Mouse (Mus musculus) telencephalon, adult 2 months (tissue): ENCODE results near the gene Slc35f3.

Source experiments
- DNase-seq: peaks from one replicate; pipeline ENCODE4 v3.0.0-alpha.2; 2011; ENCODE audit warnings: low read depth, low spot score

Slc35f3 gene

DNA sequence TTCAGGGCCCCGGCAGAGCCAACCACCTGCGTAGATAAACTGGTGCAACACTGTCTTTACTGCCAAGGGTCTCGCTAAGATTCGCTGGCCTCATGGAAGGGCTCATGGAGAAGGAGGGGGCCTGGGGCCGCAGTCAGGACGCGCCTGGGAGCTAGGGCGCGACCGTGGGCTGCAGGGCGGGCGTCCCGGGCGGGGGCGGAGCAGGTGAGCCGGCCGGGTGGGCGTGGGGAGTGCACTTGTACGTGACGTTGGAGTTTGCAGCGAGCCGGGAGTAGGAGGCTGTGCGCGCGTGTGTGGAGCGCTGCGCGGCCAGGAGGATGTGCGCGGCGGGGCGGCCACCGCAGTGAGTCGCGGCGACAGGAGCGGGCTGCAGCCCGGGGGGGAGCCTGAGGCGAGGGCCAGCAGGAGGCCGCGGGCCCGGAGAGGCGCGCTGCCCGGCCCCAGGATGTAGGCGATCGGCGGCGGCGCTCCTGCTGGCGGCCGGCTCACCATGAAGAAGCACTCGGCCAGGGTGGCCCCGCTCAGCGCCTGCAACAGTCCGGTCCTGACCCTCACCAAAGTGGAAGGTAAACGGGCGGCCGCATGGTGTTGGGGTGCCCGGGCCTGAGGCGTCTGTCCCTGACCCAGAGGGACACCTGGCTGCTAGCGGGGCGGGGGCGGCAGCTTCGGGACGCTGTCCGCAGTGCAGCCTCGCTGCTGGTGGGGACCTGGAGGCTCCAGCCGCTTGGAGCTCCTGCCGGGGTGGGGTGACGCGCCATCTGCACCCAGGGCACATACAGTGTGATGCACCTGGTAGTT, at the start of gene Slc35f3:
Gene Slc35f3 (plus strand): TSS at position 263 of the 798 bp plus-strand sequence.
- no peak for DNase-seq

DNA sequence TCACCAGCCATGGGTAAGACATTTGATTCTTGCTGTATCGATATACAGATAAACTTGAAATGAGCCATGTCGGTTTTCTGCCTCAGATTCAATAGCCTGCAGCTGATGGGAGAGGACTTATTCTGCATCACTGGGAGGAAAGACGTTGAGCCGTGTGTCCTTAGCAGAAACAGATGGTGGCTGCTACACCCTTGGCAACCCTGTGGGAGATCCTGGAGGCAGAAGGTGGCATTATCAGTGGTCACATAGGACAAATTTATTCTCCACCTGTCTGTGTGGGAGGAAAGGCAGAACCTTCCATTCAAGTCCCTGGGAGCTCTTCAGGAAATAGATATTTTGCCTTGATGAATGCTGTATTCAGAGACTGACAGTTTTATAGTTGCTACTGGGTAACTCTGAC, 47.9 kb upstream of the Slc35f3 start:
- DNase-seq, result no peak

DNA sequence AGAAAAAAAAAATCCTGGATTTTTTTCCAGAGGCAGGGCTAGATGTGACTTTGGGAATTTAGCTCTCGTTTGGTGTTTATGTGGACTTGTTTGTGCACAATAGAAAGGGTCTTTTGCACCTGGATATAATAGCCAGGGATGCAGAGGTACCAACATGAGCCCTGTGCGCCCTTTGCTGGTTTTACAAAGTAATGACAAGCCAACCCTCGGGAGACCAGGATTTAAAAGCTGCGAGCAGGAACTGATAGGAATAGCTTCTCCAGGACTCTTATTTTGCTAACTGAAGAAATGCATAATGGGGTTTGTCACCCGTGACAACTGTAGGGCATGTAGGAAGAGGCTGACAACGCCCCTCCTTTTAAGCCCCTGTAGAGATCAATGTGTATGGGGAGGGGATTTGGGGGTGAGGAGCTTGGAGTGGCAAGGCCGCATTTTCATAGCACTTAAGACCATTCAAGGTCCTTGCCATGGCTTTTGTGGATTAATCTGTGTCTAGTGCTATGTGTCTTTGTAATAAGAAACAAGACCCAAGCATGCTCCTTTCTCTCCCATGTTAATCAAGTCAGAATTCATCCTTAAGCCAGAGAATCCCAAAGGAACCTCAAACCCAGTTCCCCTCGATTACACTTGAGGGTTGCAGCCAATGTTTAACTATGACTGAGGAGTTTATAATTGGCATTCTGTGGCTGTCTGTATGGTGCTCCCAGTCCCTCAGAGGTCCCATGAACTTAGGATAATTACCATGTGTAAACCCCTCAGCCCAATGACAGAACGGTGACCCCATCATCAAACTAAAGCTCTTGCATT, 41.6 kb upstream of the Slc35f3 start:
- DNase-seq, result no peak

DNA sequence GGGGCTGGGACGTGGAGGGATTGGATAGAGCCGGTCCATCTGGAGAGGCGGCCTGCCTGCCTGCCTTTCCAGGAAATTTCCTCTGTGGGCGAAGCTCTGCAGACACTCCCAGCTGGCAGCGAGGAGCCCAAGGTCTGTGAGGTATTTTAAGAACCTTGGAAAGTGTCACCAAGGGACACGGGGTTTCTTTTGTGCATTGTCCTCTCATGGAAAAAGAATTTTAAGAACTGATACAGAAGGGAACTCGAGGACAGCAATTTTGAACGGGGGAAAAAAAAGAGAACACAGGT, 41.0 kb upstream of the Slc35f3 start:
- no peak for DNase-seq

DNA sequence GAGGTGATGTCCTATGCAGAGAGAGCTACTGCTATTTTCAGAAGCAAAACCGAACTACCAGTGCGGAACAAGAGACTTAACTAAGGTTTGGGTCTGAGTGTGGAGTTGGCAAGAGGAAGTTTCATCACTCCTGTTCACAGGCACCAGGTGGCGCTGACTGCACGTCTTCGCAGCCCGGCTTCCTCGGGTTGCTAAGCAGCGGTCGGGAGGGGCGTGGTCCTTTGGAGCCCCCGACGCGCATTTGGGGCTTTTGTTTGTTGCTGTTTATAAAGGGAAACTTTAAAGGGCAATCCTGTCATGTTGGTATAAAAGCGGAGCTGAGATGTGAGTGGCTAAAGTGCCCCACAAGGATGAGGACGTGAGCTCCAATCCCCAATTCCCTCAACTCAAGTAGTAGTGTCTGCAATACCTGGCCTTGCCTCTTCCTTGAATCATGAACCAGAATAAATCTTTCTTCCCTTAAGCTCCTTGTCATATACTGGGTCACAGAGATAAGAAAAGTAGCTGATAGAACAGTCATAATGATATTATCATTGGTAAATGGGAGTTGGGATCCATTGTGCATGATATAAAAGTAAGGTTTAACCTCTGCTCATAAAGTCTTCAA, 40.1 kb upstream of the Slc35f3 start:
- DNase-seq, result no peak

DNA sequence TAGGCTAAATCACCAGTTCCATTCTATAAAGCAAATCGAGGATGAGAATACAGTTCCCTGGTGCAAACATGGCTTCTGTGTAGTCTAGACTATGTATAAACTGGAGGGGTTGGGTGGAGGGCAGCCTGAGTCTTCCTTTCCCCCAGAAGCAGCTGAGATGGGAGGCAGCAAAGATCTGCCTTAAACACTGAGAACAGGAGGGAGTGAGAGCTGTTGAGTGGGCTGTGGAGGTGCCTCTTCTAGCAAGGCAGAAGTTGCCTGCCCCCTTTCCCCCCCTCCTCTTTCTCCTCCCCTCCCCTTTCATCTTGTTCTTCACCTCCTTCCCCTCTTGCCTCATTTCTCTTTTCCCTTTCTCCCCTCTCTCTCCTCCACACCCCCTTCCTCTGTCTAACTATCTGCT, 33.2 kb upstream of the Slc35f3 start:
- DNase-seq, result no peak

DNA sequence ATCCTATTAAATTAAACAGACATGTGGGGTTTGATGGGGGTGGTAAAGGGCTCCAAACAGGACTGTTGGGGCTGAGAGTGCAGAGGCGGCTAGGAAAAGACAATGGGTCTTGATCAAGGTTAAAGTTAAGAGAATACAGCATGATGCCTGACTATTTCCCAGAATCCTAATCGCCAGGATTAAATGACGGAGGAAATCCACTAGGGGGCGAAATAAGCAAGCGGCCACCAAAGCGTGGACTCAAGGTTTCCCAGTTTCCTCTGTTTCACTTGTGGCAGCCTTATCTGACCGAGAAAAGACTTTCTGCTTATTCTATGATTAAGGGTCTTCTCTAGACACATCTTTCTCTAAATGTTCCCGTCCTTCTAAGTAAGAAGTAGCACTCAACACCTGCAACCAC, 31.2 kb upstream of the Slc35f3 start:
- no peak for DNase-seq

DNA sequence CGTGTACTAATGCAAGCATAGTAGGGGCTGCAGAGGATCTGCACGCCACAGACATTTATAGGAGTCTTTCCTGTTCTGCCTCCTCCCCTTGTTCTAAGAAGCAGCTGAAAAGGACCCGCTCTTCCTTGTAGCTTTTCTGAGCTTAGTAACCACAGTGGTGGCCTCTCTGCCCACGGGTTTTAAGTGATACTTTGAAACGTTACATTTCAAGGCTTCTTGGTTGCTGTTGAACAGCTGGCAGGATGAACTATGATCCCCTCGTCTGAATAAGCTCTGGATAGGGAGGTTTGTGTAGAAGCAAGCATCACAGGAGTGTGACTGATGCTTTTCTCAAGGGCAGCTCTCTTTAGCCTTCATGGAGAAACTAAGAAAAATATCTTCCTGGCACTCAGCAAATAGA, 28.6 kb upstream of the Slc35f3 start:
- DNase-seq, result no peak

DNA sequence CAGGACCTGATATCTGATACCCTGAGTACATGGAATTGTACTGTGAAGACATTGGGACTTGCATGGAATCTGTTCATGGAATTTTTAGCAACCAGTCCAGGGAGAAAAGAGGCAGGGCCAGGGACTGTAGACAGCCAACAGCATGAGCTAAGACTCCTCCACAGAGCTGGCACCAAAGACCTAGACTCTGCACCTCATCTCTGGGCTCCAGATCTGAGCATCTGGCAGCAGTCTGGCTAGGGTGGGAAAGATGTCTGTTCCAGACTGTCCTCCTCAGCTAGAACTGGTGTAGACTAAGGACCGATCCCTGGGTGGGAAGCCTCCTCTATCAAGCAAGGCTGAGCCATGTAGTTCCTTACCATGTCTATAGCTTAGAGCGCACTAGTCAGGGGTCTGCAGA, 25.9 kb upstream of the Slc35f3 start:
- peak; percentile 81 for DNase-seq

DNA sequence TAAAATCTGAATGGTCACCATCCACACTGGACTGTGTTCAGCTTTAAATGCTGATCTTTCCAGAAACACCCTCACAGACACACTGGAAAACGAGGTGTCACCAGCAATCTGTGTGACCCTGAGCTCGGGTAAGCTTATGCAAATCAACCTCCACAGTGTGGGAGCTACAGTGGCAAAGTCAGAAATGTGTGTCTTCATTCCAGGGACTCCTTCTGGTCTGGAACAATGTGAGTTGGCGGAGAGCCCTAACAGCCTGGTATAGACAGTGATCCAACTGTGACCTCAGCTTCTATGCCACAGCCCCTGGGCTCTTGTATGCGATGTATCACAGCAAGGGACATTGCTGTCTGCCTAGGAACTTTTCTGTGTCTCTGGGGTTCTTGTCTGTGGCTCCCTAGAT, 25.3 kb upstream of the Slc35f3 start:
- no peak for DNase-seq

DNA sequence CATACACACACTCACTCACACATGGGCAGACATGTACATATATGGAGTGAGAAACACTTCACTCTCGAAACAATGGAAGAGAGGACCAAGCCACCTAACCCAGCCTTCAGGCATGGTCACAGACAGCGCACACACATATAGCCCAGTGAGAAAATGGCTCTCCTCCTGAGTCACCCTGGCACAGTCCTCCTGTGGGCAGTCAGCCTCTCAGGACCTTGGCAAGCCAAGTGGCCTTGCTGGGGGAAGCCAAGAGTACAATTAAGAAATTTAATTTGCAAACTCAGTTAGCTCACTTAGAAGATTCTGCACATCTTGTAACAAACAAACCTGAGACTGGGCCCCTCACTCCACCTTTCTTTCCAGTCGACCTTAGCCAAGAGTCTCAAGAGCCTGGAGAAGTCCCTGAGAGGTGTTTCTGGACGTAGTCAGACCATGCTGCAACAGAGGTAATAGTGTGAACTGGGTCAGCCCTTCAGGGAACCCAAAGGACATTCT, 23.4 kb upstream of the Slc35f3 start:
- no peak for DNase-seq

DNA sequence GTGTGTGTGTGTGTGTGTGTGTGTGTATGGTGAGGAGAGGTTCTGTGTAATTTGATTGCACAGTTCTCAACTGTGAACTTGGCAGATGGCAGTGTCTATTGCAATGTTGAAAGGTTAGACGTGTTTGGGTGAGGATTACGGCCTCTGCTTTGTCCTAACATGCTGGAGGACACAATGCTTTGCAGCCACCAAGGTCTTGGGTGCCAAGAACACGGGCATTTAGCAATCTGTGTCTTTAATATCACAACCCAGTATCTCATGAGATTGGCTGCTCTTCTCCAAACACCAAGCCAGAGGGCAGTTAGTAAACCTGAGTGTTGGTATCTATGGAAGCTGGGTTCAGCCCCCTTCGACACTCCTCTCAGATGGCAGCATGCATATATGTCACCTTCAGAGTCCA, 22.5 kb upstream of the Slc35f3 start:
- DNase-seq, result no peak

DNA sequence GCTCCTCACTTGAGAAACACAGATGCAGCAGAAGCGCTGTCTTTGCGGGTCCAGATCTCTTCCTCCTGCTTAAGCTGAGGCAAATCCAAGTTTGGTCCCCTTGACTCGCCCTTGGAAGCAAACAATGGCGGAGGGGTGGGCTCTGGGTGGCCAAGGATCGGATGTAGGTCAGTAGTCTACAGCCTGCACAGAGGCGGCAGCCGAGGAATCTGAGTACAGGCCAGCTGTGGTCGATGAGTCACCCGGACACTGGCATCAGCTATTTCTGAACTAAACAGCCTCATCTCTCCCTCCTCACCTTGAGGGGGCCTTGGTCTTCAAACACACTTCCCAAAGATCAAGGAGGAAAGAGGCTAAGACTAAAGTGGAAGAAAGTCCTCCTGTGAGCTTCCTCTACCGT, 6.4 kb upstream of the Slc35f3 start:
- DNase-seq, result no peak

DNA sequence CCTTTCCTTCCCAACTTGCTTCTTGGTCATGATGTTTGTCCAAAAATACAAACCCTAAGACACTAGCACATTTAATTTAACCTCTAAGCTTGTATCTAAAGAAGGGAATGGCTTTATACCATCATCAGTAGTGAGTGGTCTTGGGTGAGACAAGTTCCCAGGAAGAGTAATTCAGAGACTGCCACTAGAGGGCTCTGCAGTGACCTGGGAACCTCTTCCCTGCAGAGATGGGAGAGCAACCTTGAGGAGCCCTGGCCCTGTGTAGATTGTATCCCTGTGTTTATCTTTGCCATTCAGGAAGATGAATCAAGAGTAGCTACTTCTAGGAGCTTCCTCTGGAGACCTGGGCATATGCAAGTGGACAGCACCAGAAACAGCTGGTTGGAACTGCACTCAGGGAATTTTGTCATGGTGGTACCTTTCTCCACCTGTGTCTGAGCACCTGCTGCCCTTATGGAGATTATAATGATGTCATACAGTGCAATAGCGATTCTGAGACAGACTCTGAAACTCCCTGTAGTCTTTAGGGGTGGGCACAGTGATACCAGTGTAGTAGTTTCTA, 993 bp upstream of the Slc35f3 start:
- no peak for DNase-seq

DNA sequence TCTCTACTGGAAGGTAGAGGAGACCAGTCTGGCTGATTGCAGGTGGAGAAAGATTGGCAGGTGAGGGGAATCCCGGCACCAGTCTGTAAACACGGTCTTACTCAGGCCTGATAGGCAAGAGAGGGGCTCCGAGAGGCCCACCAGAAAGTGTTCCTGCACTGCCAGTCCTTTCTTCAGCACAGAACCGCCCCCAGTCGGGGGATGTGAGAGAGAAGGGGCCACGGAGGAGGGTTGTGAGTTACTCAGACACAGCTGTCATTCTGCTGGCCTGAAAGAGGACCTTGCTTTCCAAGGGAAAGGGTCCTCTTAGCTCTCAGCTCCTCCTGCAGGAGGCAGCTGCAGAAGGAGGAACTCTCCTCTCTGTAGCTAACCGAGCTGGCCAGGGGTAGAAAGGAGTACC, 975 bp downstream of the Slc35f3 start:
- DNase-seq, result no peak

DNA sequence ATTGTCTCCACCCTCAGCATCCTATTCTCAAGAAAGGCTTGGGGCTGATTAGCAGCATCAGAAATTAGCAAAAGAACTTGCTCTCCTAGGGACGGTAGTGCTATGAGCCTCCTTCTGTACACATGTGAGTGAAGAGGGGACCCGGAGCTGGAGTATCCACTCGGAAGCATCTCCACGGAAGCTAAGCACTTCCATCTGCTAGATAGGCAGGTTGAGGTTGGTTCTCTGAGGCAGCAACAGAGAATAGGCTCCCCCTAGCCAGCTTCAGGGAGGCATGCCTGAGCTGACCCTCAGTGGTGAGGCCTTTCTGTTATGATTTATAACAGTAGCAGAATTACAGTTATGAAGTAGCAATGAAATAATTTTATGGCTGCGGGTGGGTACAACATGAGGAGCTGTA, 2.0 kb downstream of the Slc35f3 start:
- no peak for DNase-seq

DNA sequence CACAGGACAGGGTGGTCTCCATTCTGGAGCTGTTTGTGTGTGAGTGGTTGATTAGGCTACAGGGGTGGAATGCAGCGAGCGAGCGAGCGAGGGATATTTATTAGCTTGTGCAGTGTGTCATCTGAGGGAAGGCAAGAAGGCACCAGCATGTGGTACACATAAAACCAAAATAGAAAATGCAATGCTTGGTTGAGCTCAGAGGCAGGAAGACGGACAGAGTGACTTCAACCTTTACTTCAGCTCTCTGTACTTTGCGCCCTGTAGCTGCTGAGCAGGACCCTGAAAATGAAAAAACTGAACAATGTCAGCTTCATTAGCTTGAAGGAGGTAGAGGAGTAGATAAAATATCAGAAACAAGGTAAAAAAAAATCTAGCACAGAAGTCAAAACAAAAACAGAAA, 3.2 kb downstream of the Slc35f3 start:
- no peak for DNase-seq

DNA sequence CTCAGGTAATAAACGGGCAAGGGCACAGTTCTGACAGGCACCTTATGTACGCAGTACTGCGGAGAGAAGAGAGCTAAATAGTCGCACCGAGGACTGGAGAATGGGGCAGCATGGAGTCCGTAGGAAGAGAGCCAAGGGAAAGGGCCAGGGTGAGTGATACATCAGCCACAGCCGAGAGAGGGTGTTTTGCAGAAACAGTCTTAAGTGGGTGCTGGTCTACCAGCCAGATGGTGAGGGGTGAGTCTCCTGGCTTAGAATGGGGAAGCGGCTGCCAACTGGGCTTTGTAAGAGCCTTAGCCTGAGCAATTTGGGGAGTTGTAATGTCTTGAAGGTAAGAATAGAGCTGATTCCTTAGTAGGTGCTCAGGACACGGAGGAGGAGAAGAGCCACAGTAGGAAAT, 8.8 kb downstream of the Slc35f3 start:
- peak; percentile 72 for DNase-seq

DNA sequence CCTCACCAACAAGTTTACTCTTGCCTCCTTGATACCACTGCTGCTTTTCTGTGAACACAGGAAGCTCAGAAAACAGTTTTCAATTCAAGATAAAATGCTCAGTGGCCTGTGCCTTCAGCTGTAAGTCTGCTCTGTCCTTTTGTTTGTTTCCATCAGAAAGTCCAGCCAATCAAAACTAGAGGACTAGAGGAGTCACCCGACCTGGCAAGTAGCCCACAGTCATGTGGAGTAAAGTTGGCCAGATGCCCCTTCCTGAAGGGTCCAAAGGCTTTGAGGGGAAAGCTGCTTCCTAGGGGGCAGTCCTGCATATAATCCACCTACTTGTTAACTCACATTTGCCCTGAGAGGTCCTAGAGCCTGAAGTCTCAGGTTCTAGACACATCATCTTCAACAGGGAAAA, 10.7 kb downstream of the Slc35f3 start:
- no peak for DNase-seq

DNA sequence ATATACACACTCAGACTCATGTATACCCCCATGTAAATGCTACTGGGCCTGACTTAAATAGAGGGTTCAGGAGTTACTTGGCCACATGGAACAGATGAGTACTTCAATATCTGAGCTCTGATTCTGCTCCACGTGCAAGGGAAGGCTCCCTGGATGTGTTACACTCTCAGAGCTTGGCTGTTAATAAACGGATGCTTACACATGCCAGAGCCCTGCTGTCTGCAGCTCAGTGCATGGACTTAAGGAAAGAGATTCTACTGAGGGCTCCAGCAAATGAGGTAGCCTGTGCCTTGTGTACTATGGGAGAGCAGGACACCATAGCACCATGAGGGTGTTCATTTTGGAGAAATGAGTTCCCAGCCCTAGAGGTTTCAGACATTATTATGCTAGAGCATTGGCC, 26.6 kb downstream of the Slc35f3 start:
- no peak for DNase-seq

DNA sequence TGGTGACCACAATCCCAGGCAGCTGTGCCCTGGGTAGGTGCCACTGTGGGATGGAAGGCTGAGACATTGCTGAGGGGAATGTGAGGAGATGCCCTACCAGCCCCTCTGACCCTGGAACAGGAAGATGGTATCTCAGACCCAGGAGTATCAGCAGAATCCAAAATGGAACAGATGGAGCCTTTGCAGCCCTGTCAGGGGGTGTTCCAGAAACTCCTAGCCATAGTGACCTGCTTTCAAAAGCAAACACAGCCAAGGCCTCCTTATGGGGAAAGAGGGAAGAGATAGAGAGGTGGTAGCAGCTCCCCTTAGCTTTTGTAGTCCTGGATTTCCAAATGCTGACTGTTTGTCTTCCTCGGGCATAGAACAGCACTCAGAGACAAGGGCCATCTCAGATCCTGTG, 27.8 kb downstream of the Slc35f3 start:
- DNase-seq, result no peak

DNA sequence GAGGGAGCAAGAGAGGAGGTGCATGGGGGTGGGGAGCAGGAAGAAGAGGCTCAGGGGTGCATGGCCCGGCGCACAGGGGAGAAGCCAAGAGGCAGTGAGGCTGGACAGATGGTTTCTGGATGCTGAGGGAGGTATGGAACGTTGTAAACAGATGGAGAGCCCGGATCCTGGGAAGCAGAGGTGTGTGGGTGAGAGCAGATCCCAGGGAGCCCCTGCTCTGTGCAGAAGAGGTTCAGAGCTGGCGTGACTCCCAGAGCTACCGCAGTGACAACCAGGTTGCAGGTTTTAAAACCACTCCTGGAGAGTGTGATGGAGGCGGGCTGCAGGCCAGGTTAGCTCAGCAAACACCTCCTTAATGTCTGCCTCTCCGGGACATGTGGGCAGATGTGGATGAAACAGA, 28.4 kb downstream of the Slc35f3 start:
- peak; percentile 89 for DNase-seq
